Mouse (Mus musculus) natural killer cell, adult 2 months (primary cell): ENCODE measurements around the gene Zranb3.

Source experiments
- DNase-seq, 2 experiments: peaks; one replicate each; pipeline ENCODE4 v3.0.0; 2022; ENCODE audit warnings: low spot score in 2 of 2

Gene Zranb3

DNA sequence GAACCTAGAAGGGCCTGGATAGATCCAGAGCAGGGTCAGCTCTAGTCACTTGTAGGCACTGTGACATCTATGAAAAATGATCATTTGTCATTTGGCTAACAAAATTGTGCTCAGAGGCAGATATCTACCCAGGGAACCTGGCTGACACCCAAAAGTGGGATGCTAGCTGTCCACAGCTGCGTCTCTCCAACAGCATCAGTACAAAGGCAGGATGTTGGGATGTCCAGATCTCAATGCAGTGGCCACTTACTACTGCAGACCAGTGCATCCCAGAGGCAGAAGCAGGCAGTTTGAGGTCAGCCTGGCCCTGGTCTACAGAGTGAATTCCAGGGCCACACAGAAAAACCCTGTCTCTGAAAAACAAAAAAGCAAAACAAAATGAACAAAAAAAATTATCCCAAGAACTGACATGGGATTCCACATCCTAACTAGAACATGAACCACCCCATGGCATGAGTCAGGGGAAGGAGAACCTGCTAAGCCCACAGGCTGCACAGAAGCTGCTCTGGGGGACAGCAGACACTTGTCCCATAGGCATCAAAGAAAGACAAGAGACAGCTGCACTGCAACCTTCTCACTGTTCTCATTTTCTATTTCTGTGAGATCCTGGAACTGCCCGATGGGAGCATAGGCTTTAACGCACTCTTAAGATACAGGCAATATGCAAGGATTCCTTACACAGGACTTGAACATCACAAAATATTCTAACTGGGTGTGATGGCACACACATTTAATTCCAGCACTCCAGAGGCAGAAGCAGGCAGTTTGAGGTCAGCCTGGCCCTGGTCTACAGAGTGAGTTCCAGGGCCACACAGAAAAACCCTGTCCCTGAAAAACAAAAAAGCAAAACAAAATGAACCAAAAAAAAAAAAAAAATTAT is 156.9 kb downstream of the Zranb3 start:
- no peak for DNase-seq

DNA sequence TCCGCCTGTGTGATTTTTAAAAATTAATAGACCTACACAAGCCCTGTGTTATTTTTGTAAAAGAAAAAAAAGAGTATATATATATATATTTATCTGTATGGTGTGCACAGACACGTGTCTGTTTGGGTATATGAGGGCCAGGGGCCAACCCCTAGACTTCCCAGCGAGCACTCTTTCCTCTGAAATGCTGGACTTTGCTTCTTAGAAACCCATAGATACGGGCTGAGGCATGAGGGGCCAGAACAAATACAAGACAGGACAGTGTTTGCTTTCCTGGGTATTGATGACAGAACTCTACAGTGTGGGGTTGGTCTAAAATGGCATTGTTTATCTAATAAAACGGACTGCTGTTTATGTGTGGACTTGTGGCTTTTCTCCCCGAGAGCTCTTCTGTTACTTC is 159.3 kb downstream of the Zranb3 start:
- no peak for DNase-seq

- no peak for DNase-seq
Observed at GRCm38 (mm10) chr1:127942231-127942630, 160.6 kb downstream of the Zranb3 start.

DNA sequence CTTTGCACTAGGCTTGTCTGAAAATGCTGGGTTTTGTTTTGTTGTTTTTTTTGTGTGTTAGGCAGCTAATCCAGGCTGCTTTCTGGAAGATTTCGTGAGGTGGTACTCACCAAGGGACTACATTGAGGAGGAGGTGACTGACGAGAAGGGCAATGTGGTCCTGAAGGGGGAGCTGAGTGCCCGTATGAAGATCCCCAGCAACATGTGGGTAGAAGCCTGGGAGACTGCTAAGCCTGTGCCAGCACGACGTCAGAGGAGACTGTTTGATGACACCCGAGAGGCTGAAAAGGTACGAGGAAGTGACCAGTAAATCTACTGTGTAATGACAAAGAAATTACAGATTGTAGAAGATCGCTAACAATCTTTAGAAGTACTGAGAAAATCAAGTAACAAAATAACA is 165.6 kb downstream of the Zranb3 start:
- no peak for DNase-seq

GRCm38 (mm10) chr1:127934322-127934721 is 168.5 kb downstream of the Zranb3 start:
- no peak for DNase-seq

GRCm38 (mm10) chr1:127933405-127933804 is 169.4 kb downstream of the Zranb3 start:
- no peak for DNase-seq

- no peak for DNase-seq
Observed at GRCm38 (mm10) chr1:127915802-127916201, 187.0 kb downstream of the Zranb3 start.

GRCm38 (mm10) chr1:127915316-127915715 is 187.5 kb downstream of the Zranb3 start:
- DNase-seq: no peak

DNA sequence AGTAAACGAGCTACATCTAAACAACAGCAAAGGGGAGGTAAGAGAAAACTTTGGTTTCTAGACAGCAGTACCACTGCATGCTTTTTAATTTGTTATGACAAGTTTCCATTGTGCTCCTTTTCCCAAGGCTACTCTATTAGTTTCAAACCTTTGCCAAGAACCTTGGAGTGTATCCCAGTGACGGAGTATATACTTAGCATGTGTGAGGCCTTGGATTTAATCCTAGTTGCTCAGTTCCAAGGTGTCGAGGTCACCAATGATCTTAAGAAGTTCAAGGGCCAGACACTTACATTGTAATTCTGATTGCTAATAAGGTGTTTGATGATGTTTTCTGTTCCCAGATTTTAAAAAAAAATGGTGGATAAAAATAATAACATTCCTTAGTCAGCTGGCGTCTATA is 189.7 kb downstream of the Zranb3 start:
- DNase-seq: no peak

GRCm38 (mm10) chr1:127904774-127905385 is 198.0 kb downstream of the Zranb3 start:
- DNase-seq: no peak
